Mouse (Mus musculus) cortical plate, adult 2 months (tissue): ENCODE measurements around the gene Ace3.

Experiments
- CTCF ChIP-seq: fragments of 200-500 bp; IDR thresholded peaks from 2 replicates; pipeline ENCODE4 v1.5.1; 2011; ENCODE audit warnings: mild to moderate bottlenecking, control low read depth, low read length; ENCODE audit not compliant: insufficient read depth; ENCODE audit errors: extremely low read depth
- POLR2A ChIP-seq: fragments of 200-500 bp; IDR thresholded peaks from 2 replicates; pipeline ENCODE4 v1.6.1; 2011; ENCODE audit warnings: mild to moderate bottlenecking, low read length, control low read depth; ENCODE audit not compliant: insufficient read depth; ENCODE audit errors: extremely low read depth

DNA sequence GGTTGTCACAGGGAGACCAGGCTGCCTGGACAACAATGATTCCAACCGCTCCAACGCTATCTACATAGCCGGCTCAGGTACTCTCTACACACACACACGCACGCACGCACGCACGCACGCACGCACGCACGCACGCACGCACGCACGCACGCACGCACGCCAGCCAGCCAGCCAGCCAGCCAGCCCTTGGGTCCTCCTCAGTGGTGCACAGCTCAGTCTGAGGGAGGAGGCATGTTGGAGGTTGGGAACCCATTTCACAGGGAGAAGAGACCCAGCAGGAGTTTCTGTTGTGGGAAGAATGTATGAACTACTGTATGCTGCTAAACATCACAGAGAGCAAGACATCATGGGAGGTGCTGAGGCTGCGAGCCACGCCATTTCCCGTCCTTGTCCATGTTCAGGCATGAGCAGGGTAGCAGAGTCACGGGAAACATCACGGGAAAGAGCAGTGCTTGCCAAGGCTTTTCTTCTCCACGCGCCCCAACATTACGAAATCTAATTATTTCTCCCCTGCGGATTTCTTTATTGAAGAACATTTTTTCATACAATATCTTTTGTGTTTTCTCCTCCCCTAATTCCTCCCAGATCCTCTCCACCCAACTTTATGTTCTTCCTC is 38.6 kb upstream of the Ace3 start:
- TF ChIP-seq POLR2A (no peak), CTCF (no peak)
